Mouse (Mus musculus): ENCODE measurements around the gene Pla2g1b. TPM values are rescaled to one million over a fixed set of nuclear protein-coding genes. Genes with fewer than 3 reads are reported as not detected.

The Pla2g1b gene
- polyA plus RNA-seq, 1 experiment from 2014 or later = not detected

GRCm38 (mm10) chr5:115454422-115455090, 11.5 kb upstream of the Pla2g1b start:
- ATAC-seq (ENCODE audit: low FRiP score, low read depth) = no peak
- Histone ChIP-seq H3K4me2 (replicated peaks) (no peak overlapping the region), H3K4me3 (no peak overlapping the region), H3K27ac (no peak overlapping the region), H3K36me3 (peaks cover 51% of the 10 kb centered on the region), H3K4me1 (no peaks in the 10 kb centered on the region), H3K9me3 (no peaks in the 10 kb centered on the region), H3K27me3 (replicated peaks) (no peaks in the 10 kb centered on the region), H3K9ac (no peak overlapping the region)
- WGBS = 82% methylated on average over 12 of the region's 12 CpGs

DNA sequence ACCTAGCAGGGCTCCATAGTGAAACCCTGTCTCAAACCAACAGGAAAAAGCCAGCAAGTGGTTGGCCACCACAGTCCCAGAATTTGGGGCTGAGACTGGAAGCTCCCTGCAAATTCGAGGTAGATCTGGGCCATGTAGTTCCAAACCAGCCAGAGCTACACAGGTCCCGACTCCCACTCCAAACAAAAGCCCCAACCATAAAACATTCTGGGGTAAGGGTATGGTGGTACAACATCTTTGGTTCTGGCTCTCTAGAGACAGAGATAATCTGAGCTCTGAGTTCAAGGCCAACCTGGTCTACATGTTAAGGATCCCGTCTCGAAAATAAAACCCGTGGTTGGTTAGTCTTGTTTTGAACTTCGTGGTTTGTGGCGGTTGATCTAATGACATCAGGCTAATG, 10.2 kb upstream of the Pla2g1b start:
- peaks cover 38% of the 10 kb centered on the region for H3K36me3 ChIP-seq

DNA sequence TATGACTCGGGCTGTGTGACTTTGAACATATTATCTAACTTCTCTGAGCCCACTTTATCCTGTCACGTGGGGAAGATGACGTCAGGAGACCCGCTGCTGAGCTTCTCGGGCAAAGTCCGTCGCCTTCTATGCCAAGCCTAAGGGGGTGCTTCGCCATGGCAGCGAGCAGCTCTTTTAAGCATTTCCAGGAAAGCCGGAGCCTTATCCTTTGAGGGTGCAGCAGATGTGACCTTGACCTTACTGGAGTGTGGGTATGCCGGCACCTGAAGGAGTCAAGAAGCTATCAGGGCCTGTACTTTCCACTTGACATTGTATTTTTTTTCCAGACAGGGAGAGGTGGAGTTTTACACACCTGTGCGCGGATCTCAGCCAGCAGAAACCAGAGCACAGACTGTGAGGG, 7.1 kb upstream of the Pla2g1b start:
- H3K27ac ChIP-seq = no peak overlapping the region
- no peaks in the 10 kb centered on the region for H3K9me3 ChIP-seq
- WGBS = 76% methylated on average over 13 of the region's 13 CpGs
- no peaks in the 10 kb centered on the region for H3K4me1 ChIP-seq
- H3K27me3 ChIP-seq (replicated peaks) = no peaks in the 10 kb centered on the region
- H3K4me3 ChIP-seq = no peak overlapping the region
- H3K4me2 ChIP-seq (replicated peaks) = no peak overlapping the region
- no peak for ATAC-seq (ENCODE audit: low FRiP score, low read depth)
- H3K36me3 ChIP-seq = peaks cover 10% of the 10 kb centered on the region
- H3K9ac ChIP-seq = no peak overlapping the region

More for the DNA sequence above, 10.2 kb upstream of the Pla2g1b start:
- H3K4me3 ChIP-seq = no peak overlapping the region
- no peaks in the 10 kb centered on the region for H3K9me3 ChIP-seq
- no peak overlapping the region for H3K9ac ChIP-seq
- WGBS = 79% methylated on average over 7 of the region's 7 CpGs
- H3K27me3 ChIP-seq (replicated peaks) = no peaks in the 10 kb centered on the region
- no peak for ATAC-seq (ENCODE audit: low FRiP score, low read depth)
- no peaks in the 10 kb centered on the region for H3K4me1 ChIP-seq
- H3K4me2 ChIP-seq (replicated peaks) = no peak overlapping the region
- no peak overlapping the region for H3K27ac ChIP-seq

DNA sequence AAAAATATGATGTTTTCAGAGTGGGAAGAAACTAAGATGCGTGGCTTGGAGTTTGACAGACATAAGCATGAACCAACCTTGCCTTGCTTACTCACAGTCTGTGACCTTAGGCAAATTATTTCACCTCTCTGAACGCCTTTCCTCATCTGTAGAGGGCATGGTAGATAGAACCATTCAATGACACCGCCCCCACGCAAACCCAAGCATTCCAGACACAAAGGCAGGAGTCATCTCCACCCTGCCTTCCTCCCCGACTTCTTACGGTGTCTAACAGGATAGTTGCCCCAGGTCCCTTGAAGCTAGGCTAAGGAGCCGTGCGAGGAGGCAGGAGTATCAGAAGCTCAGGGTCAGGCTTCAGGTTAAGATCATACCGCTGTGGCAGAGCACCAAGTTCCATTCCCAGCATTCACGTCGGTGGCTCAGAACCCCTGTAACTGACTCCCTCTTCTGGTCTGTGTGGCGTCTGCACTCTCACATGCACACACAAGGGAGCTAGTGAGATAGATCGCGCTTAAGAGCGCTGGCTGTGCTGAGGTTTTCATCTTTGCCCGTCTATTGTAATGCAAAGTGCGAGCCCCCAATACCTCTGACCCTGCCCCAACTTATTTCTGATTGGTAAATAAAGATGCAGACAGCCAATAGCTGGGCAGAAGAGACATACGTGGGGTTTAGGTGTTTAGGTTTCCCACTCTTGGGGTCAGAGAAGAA, 1.5 kb upstream of the Pla2g1b start:
- ATAC-seq (ENCODE audit: low FRiP score, low read depth) = no peak
- H3K27ac ChIP-seq = no peak overlapping the region
- no peak overlapping the region for H3K4me3 ChIP-seq
- WGBS = 82% methylated on average over 18 of the region's 18 CpGs
- no peaks in the 10 kb centered on the region for H3K9me3 ChIP-seq
- H3K4me1 ChIP-seq = no peaks in the 10 kb centered on the region
- H3K4me2 ChIP-seq (replicated peaks) = no peak overlapping the region
- H3K27me3 ChIP-seq (replicated peaks) = no peaks in the 10 kb centered on the region
- no peak overlapping the region for H3K9ac ChIP-seq
- H3K36me3 ChIP-seq = no peaks in the 10 kb centered on the region

GRCm38 (mm10) chr5:115469791-115470190, 3.7 kb downstream of the Pla2g1b start:
- Histone ChIP-seq H3K4me3 (no peak overlapping the region), H3K9ac (no peak overlapping the region), H3K4me2 (replicated peaks) (no peak overlapping the region), H3K27me3 (replicated peaks) (no peaks in the 10 kb centered on the region), H3K4me1 (peaks cover 6% of the 10 kb centered on the region), H3K9me3 (no peaks in the 10 kb centered on the region), H3K36me3 (no peaks in the 10 kb centered on the region), H3K27ac (no peak overlapping the region)
- WGBS = 68% methylated on average over 6 of the region's 6 CpGs
- no peak for ATAC-seq (ENCODE audit: low FRiP score, low read depth)

- H3K4me2 ChIP-seq (replicated peaks) = peak overlapping the region; percentile 36
- H3K9ac ChIP-seq = no peak overlapping the region
- ATAC-seq (ENCODE audit: low FRiP score, low read depth) = peak; percentile 25; the same call in 1 of the 2 replicates
- H3K4me3 ChIP-seq = no peak overlapping the region
- peaks cover 6% of the 10 kb centered on the region for H3K4me1 ChIP-seq
- no peak overlapping the region for H3K27ac ChIP-seq
- 33% methylated on average over 20 of the region's 20 CpGs for WGBS
- no peaks in the 10 kb centered on the region for H3K27me3 ChIP-seq (replicated peaks)
- no peaks in the 10 kb centered on the region for H3K36me3 ChIP-seq
- H3K9me3 ChIP-seq = no peaks in the 10 kb centered on the region
Measured at GRCm38 (mm10) chr5:115470766-115471531, 4.9 kb downstream of the Pla2g1b start.

GRCm38 (mm10) chr5:115473191-115473590, 7.1 kb downstream of the Pla2g1b start:
- 0 out of 2 replicates have a peak, but pooled peaks cover 2% of the 10 kb centered on the region for H3K36me3 ChIP-seq
- no peak overlapping the region for H3K4me2 ChIP-seq (replicated peaks)
- H3K27me3 ChIP-seq (replicated peaks) = no peaks in the 10 kb centered on the region
- whole genome bisulfite sequencing = 79% methylated on average over 10 of the region's 10 CpGs
- H3K27ac ChIP-seq = no peak overlapping the region
- H3K9me3 ChIP-seq = no peaks in the 10 kb centered on the region
- peaks cover 6% of the 10 kb centered on the region for H3K4me1 ChIP-seq
- no peak overlapping the region for H3K9ac ChIP-seq
- no peak overlapping the region for H3K4me3 ChIP-seq
- no peak for ATAC-seq (ENCODE audit: low FRiP score, low read depth)

DNA sequence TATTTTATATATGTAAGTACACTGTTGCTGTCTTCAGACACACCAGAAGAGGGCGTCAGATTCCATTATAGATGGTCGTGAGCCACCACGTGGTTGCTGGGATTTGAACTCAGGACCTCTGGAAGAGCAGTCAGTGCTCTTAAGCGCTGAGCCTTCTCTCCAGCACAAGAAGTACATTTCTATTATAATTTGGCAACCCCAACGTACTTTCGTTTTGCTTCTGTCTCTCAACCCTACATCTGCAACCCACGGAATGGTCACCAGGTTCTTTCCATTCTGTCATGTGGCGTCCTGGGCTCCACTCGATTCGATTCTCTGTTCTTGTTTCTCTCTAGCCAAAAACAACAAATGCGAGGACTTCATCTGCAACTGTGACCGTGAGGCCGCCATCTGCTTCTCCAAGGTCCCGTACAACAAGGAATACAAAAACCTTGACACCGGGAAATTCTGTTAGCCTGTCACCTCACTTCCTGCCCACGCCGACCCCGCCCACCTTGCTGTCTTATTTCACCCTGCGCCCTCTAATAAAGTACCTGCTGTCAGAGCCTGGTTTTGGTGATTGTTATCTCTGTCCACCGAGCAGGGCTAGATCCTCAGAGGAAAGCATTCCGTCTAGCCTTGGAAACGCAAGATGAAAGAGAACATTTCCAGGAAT, 8.2 kb downstream of the Pla2g1b start:
- H3K36me3 ChIP-seq = peaks cover 3% of the 10 kb centered on the region; the same call in 1 of the 2 replicates
- ATAC-seq (ENCODE audit: low FRiP score, low read depth) = no peak
- H3K4me3 ChIP-seq = no peak overlapping the region
- 0 out of 2 replicates have a peak, but pooled peaks cover under 1% of the 10 kb centered on the region for H3K27me3 ChIP-seq (replicated peaks)
- H3K9me3 ChIP-seq = no peaks in the 10 kb centered on the region
- no peak overlapping the region for H3K9ac ChIP-seq
- H3K4me1 ChIP-seq = peaks cover 6% of the 10 kb centered on the region
- no peak overlapping the region for H3K4me2 ChIP-seq (replicated peaks)
- H3K27ac ChIP-seq = no peak overlapping the region
- WGBS = 78% methylated on average over 22 of the region's 22 CpGs

DNA sequence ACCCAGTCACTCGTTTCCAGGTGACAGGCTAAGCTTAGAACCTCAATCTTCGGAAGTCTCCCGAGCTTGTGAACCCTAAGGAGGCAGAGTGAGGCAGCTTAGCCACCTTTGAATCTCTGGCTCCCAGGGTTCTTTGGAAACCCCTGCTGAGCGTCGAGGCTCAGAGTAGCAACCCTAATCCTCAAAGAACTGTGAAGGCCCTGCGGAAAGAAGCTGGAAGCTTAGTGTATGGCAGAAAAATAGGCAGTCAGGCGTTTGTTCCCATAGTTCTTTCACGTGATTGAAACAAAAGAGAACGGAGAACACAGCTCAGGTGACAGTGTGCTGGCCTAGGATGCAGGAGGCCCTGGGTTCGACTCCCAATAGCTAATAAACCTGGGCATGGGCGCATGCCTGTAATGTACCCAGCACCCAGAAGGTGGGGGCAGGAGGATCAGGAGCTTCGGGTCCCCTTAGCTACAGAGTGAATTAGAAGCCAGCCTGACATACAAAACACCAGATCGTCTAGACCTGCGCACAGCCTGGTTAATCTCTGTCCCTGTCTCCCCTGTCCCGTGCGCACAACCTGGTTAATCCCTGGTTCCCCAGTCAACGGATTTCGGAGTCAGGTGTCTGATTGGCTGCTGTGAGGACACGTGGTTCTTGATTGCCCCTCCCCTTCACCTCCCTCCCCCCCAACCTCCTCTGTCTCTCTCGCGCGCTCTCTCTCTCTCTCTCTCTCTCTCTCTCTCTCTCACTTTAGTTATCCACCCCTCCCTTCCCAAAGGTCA, 9.5 kb downstream of the Pla2g1b start:
- Histone ChIP-seq H3K36me3 (peaks cover 8% of the 10 kb centered on the region; the same call in 1 of the 2 replicates), H3K27me3 (replicated peaks) (peaks cover 12% of the 10 kb centered on the region; the same call in 1 of the 2 replicates), H3K4me2 (replicated peaks) (peak overlapping the region; percentile 59), H3K27ac (no peak overlapping the region), H3K9me3 (no peaks in the 10 kb centered on the region), H3K4me3 (peak overlapping the region; percentile 27), H3K9ac (peak overlapping the region; percentile 40; the same call in 1 of the 2 replicates), H3K4me1 (peaks cover 12% of the 10 kb centered on the region)
- WGBS = 18% methylated on average over 22 of the region's 22 CpGs
- ATAC-seq (ENCODE audit: low FRiP score, low read depth) = peak; percentile 61

DNA sequence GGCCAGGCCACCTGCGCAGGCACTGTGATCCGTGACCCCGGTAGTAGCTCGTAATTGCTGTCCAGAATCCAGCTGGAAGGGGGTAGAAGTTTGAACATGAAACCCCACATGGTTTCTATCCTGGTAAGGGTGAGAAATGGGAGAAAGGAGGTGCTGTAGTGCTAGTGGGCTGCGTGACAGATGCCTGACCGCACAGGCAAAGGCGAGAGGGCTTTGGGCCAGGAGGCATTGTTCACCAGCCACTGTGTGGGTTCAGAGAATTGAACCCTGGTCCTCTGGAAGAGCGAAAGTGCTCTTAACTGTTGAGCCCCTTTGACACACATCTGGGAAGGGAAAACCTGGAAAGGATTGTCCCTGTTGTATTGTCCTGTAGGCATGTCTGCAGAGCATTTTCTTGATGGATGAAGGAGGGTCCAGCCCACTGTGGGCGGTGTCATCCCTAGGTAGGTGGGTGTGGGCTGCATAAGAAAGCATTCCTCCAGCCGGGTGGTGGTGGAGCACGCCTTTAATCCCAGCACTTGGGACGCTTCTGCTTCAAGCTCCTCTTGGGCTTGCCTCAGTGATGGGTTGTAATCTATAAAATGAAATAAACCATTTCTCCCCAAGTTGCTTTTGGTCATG, 10.2 kb downstream of the Pla2g1b start:
- Histone ChIP-seq H3K9ac (0 out of 2 replicates have a peak overlapping the region, but pooled peaks have one; percentile 40), H3K4me2 (replicated peaks) (peak overlapping the region; percentile 59), H3K36me3 (peaks cover 8% of the 10 kb centered on the region; the same call in 1 of the 2 replicates), H3K9me3 (no peaks in the 10 kb centered on the region), H3K27ac (no peak overlapping the region), H3K27me3 (replicated peaks) (peaks cover 15% of the 10 kb centered on the region), H3K4me1 (peaks cover 6% of the 10 kb centered on the region), H3K4me3 (peak overlapping the region; percentile 27)
- 40% methylated on average over 12 of the region's 12 CpGs for WGBS
- no peak for ATAC-seq (ENCODE audit: low FRiP score, low read depth)

DNA sequence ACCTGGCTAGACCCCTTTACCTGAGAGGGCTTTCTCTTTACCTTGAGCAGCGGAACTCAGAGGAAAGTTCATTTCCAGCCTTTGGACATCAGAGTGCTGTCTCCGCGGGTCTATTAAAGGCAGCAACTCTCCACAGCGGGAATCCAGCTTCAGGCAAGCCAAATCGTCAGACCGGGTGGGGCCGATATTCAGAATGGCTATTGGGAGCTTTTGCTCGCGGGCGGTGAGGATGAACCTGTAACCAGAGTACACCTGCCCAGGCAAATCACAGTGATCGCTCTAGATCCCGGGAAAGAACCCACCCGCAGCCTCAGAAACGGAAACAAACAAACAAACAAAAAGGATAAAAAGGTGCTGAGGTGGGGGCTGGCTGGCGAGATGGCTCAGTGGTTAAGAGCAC, 13.5 kb downstream of the Pla2g1b start:
- peaks cover 18% of the 10 kb centered on the region for H3K4me1 ChIP-seq
- no peak overlapping the region for H3K4me3 ChIP-seq
- ATAC-seq (ENCODE audit: low FRiP score, low read depth) = no peak
- peaks cover 8% of the 10 kb centered on the region; the same call in 1 of the 2 replicates for H3K36me3 ChIP-seq
- no peak overlapping the region for H3K9ac ChIP-seq
- WGBS = 41% methylated on average over 15 of the region's 15 CpGs
- H3K9me3 ChIP-seq = no peaks in the 10 kb centered on the region
- H3K4me2 ChIP-seq (replicated peaks) = no peak overlapping the region
- H3K27me3 ChIP-seq (replicated peaks) = peaks cover 25% of the 10 kb centered on the region
- no peak overlapping the region for H3K27ac ChIP-seq
